Mouse (Mus musculus) bone marrow, adult 2 months (tissue): ENCODE measurements around the gene B4galnt4.

Source experiments
- CTCF ChIP-seq: fragments of 200-500 bp; IDR thresholded peaks from 2 replicates; pipeline ENCODE4 v1.5.1; 2011; ENCODE audit warnings: low read length, control low read depth; ENCODE audit not compliant: control insufficient read depth, insufficient read depth
- POLR2A ChIP-seq: fragments of 200-500 bp; IDR thresholded peaks from 2 replicates; pipeline ENCODE4 v1.6.1; 2011; ENCODE audit warnings: low read depth, mild to moderate bottlenecking, control low read depth, low read length, borderline replicate concordance; ENCODE audit not compliant: control insufficient read depth

GRCm38 (mm10) chr7:141094487-141095205 lies 33.7 kb downstream of the B4galnt4 start:
- TF ChIP-seq POLR2A (no peak), CTCF (no peak)
